Mouse (Mus musculus) lung, postnatal 0 days (tissue): ENCODE data around the gene Rcor3. TPM values are rescaled to one million over a fixed set of nuclear protein-coding genes. Genes with fewer than 3 reads are reported as not detected.
A peak's percentile ranks its signal among the peaks of the same experiment; 100 is the strongest.

Experiments used
- ATAC-seq: fragments of 200-750 bp; cut with Nextera tagmentation; 2 replicates; pipeline ENCODE4 v1.8.0; 2017; ENCODE audit warnings: moderate library complexity
- DNase-seq: peaks from one replicate; pipeline ENCODE4 v3.0.0-alpha.2; 2016; ENCODE audit warnings: low spot score
- H3K27ac ChIP-seq: fragments of 300-500 bp; sonication (generic); 2 replicates; pipeline ENCODE4 v1.5.1; 2014; ENCODE audit warnings: antibody characterized with exemption, mild to moderate bottlenecking, low read length, mixed read lengths
- H3K27me3 ChIP-seq: fragments of 300-500 bp; sonication (generic); replicated peaks from 2 replicates; pipeline ENCODE4 v1.6.1; 2014; ENCODE audit warnings: low read length, mixed read lengths; ENCODE audit not compliant: insufficient read depth
- H3K36me3 ChIP-seq: fragments of 300-500 bp; sonication (generic); 2 replicates; pipeline ENCODE4 v1.6.1; 2014; ENCODE audit warnings: low read length, mixed read lengths; ENCODE audit not compliant: insufficient read depth
- H3K4me1 ChIP-seq: fragments of 300-500 bp; sonication (generic); 2 replicates; pipeline ENCODE4 v1.6.1; 2014; ENCODE audit warnings: antibody characterized with exemption, low read depth, low read length, mixed read lengths; ENCODE audit not compliant: insufficient read depth
- H3K4me2 ChIP-seq: fragments of 300-500 bp; sonication (generic); replicated peaks from 2 replicates; pipeline ENCODE4 v1.6.1; 2014; ENCODE audit warnings: low read depth, mild to moderate bottlenecking, low read length, moderate library complexity, mixed read lengths
- H3K4me3 ChIP-seq: fragments of 300-500 bp; sonication (generic); 2 replicates; pipeline ENCODE4 v1.5.1; 2014; ENCODE audit warnings: low read depth, low read length
- H3K9ac ChIP-seq: fragments of 300-500 bp; sonication (generic); replicated peaks from 2 replicates; pipeline ENCODE4 v1.6.1; 2014; ENCODE audit warnings: low read depth, mild to moderate bottlenecking
- H3K9me3 ChIP-seq: fragments of 300-500 bp; sonication (generic); 2 replicates; pipeline ENCODE4 v1.6.1; 2016; ENCODE audit warnings: low read length, mixed read lengths
- CTCF ChIP-seq: IDR thresholded peaks from 2 replicates; pipeline ENCODE4 v1.5.1; 2016; ENCODE audit warnings: antibody characterized with exemption, mild to moderate bottlenecking
- EP300 ChIP-seq: IDR thresholded peaks from 2 replicates; pipeline ENCODE4 v1.6.1; 2016; ENCODE audit warnings: antibody characterized with exemption, mild to moderate bottlenecking, control low read depth
- WGBS: fragments of 180-500 bp; shearing (Covaris S2); extraction: QIAGEN DNeasy Blood & Tissue Kit; methylation state at CpG from one replicate; pipeline ENCODE4 v1.1.7; 2014; 5-methylcytosine and 5-hydroxymethylcytosine counted together
- polyA plus RNA-seq: library from polyadenylated mRNA; unstranded; fragments of >200 nt; fragmentation: Nextera tagmentation; extraction: Ambion mirVana; gene quantifications from 2 replicates; pipeline ENCODE4 v1.2.1, GENCODE M21; 2015

Gene Rcor3
- polyA plus RNA-seq, 1 experiment from 2014 or later: 26.1 TPM

- Histone ChIP-seq H3K9ac (peak within 1 kb of the TSS; percentile 58), H3K4me1 (peaks cover 8% of the 10 kb centered on the region), H3K27me3 (no peaks in the 10 kb centered on the region), H3K4me3 (peak within 1 kb of the TSS; percentile 50), H3K4me2 (peak within 1 kb of the TSS; percentile 81), H3K9me3 (no peaks in the 10 kb centered on the region), H3K27ac (peak within 1 kb of the TSS; percentile 65), H3K36me3 (0 out of 2 replicates have a peak, but pooled peaks cover 3% of the 10 kb centered on the region)
- DNase-seq (peak; percentile 98), ATAC-seq (peak; percentile 99)
- 2% methylated on average over 59 of the region's 63 CpGs for WGBS
- peak; percentile 50 for TF ChIP-seq CTCF
- no peak for TF ChIP-seq EP300
Measured at GRCm38 (mm10) chr1:192091806-192092772, 45.8 kb downstream of the Rcor3 start, which contains the start of gene Traf5. Traf5 (minus strand) TSS chr1:192092559.

GRCm38 (mm10) chr1:192090689-192091567 lies 46.9 kb downstream of the Rcor3 start:
- 0 out of 2 replicates have a peak overlapping the region, but pooled peaks have one; percentile 16 for H3K9ac ChIP-seq
- H3K4me1 ChIP-seq: peaks cover 18% of the 10 kb centered on the region
- TF ChIP-seq CTCF: no peak
- no peak for TF ChIP-seq EP300
- H3K27me3 ChIP-seq: no peaks in the 10 kb centered on the region
- 66% methylated on average over 11 of the region's 11 CpGs for WGBS
- H3K4me3 ChIP-seq: no peak overlapping the region; the same call in 1 of the 2 replicates
- DNase-seq: no peak
- 0 out of 2 replicates have a peak, but pooled peaks cover 3% of the 10 kb centered on the region for H3K36me3 ChIP-seq
- no peaks in the 10 kb centered on the region for H3K9me3 ChIP-seq
- no peak for ATAC-seq
- H3K27ac ChIP-seq: 0 out of 2 replicates have a peak overlapping the region, but pooled peaks have one; percentile 20
- peak overlapping the region; percentile 81 for H3K4me2 ChIP-seq

DNA sequence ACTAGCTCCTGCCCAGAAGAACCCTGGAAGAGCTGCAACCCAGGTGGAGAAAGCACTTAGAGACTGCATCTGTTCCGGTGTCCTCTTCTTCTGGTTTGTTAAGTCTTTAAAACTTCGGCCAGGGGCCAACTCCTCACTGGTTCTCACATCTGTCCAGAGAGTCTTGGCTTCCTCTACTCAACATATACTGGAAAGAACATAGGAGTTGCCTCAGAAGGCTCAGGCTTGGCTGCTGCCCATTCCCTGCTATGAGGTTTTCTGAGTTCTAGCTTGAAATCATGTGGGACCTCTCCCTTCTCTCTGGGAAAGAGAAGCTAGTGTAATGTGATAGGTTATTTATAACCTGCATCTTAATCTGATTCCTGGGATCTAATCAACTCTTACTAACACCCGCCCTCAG lies 47.6 kb downstream of the Rcor3 start:
- WGBS: 80% methylated on average over 3 of the region's 3 CpGs
- DNase-seq (peak; percentile 52), ATAC-seq (no peak)
- no peaks in the 10 kb centered on the region for H3K27me3 ChIP-seq
- peaks cover 18% of the 10 kb centered on the region for H3K4me1 ChIP-seq
- H3K36me3 ChIP-seq: 0 out of 2 replicates have a peak, but pooled peaks cover 3% of the 10 kb centered on the region
- no peak overlapping the region for H3K9ac ChIP-seq
- H3K4me3 ChIP-seq: no peak overlapping the region
- TF ChIP-seq CTCF: no peak
- TF ChIP-seq EP300: no peak
- no peaks in the 10 kb centered on the region for H3K9me3 ChIP-seq
- no peak overlapping the region for H3K4me2 ChIP-seq
- no peak overlapping the region for H3K27ac ChIP-seq

GRCm38 (mm10) chr1:192089208-192090166 lies 48.4 kb downstream of the Rcor3 start:
- H3K36me3 ChIP-seq: 0 out of 2 replicates have a peak, but pooled peaks cover 3% of the 10 kb centered on the region
- no peaks in the 10 kb centered on the region for H3K9me3 ChIP-seq
- WGBS: 63% methylated on average over 9 of the region's 9 CpGs
- no peak overlapping the region for H3K27ac ChIP-seq
- no peak for ATAC-seq
- H3K4me2 ChIP-seq: no peak overlapping the region
- no peak for TF ChIP-seq CTCF
- TF ChIP-seq EP300: no peak
- no peak overlapping the region for H3K4me3 ChIP-seq
- peaks cover 18% of the 10 kb centered on the region for H3K4me1 ChIP-seq
- H3K27me3 ChIP-seq: no peaks in the 10 kb centered on the region
- no peak for DNase-seq
- no peak overlapping the region for H3K9ac ChIP-seq

DNA sequence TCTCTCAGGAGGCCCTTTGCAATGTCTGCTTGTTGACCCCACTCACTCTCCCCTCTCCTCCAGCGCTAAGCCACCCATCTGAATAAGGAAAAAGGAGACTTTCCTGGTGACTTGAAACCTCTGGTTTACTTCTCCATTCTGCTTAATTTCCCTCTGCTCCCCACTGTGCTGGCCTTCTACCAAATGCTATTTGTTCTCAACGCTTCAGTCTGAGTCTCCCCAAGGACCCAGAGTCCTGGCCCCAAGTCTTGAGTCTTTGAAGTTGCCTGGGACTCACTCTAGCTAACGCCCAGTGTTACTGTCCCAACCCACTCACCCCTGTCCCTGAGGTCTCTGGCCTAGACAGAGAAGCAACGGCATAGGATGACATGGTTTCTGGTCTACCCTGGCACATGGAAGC lies 49.9 kb downstream of the Rcor3 start:
- Histone ChIP-seq H3K4me1 (peaks cover 18% of the 10 kb centered on the region), H3K36me3 (0 out of 2 replicates have a peak, but pooled peaks cover 3% of the 10 kb centered on the region), H3K9me3 (no peaks in the 10 kb centered on the region), H3K9ac (no peak overlapping the region), H3K27ac (no peak overlapping the region), H3K4me2 (no peak overlapping the region), H3K27me3 (no peaks in the 10 kb centered on the region), H3K4me3 (no peak overlapping the region)
- no peak for ATAC-seq
- WGBS: 64% methylated on average over 4 of the region's 4 CpGs
- DNase-seq: no peak
- TF ChIP-seq CTCF: no peak
- TF ChIP-seq EP300: no peak
